9 mouse cellular contexts compared by ENCODE assay signal in the genomic region with DNA sequence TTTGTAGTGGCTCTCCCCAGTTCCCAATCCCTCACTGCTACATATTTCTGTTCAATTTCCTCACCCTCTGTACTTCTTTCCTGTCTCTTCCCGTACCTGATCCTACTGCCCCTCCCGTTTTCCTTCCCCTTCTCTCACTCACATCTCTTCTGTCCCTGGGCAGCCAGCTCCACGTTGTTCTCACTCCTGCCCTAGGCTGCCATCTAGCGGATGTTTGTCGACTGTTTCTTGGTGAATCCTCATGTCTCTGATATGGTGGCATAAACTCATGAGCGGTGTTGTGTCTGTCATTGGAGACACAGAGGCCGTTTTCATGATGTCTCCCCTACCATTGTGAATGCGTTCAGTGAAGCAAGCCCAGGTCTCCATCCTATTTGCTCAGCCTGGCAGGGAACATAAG.
DNase-seq lines count a peak whose midpoint lies in the region; ATAC-seq lines count a peak whose summit lies in the region.
"Had no signal": no experiment of that assay in that cellular context is flagged by ENCODE, and none has a peak within 500 bp of the region (broad histone marks: within the 10 kb centered on the region; RNA-seq: fewer than 3 reads in every experiment).

No protein-coding gene starts in this region.

- no peaks in the 10 kb centered on the region for H3K9me3 ChIP-seq in forebrain, embryonic 15.5 days
- H3K9me3 ChIP-seq in intestine, embryonic 15.5 days = no peaks in the 10 kb centered on the region
- no peaks in the 10 kb centered on the region for H3K9me3 ChIP-seq in midbrain, embryonic 14.5 days (ENCODE audit: control insufficient read depth, low read length)
- H3K9me3 ChIP-seq: embryonic facial prominence, embryonic 13.5 days had no signal

- no peak overlapping the region for H3K4me3 ChIP-seq in forebrain, embryonic 15.5 days
- no peak overlapping the region for H3K4me3 ChIP-seq in intestine, embryonic 15.5 days (replicated peaks)
- no peak overlapping the region for H3K4me3 ChIP-seq in midbrain, embryonic 14.5 days (replicated peaks; ENCODE audit: low read depth, low read length)
- H3K4me3 ChIP-seq: embryonic facial prominence, embryonic 13.5 days had no signal

- no peak overlapping the region for H3K4me2 ChIP-seq in forebrain, embryonic 15.5 days (replicated peaks)
- H3K4me2 ChIP-seq in intestine, embryonic 15.5 days (replicated peaks) = no peak overlapping the region
- no peak overlapping the region for H3K4me2 ChIP-seq in midbrain, embryonic 14.5 days (ENCODE audit: low read length)
- H3K4me2 ChIP-seq: embryonic facial prominence, embryonic 13.5 days had no signal

- no peak overlapping the region for H3K9ac ChIP-seq in forebrain, embryonic 15.5 days (replicated peaks)
- no peak overlapping the region for H3K9ac ChIP-seq in intestine, embryonic 15.5 days
- H3K9ac ChIP-seq in midbrain, embryonic 14.5 days (replicated peaks; ENCODE audit: low read length) = no peak overlapping the region
- H3K9ac ChIP-seq: embryonic facial prominence, embryonic 13.5 days had no signal

- no peak overlapping the region for H3K27ac ChIP-seq in forebrain, embryonic 15.5 days (replicated peaks)
- no peak overlapping the region for H3K27ac ChIP-seq in intestine, embryonic 15.5 days
- no peak overlapping the region for H3K27ac ChIP-seq in midbrain, embryonic 14.5 days (replicated peaks; ENCODE audit: low read depth, low read length)
- H3K27ac ChIP-seq: embryonic facial prominence, embryonic 13.5 days had no signal

- DNase-seq in ovary, postnatal 10 days (ENCODE audit: low spot score) = peak; percentile 14
- no peak for DNase-seq in ovary, adult 18-20 months (ENCODE audit: low spot score)
- DNase-seq in cerebellum, adult 11 months = peak; percentile 81
- peak; percentile 82 to 85 for DNase-seq in left cerebral cortex, postnatal 14 days (ENCODE audit: low spot score in 2 of 2)
- peak; percentile 92 for DNase-seq in midbrain, embryonic 14.5 days
- DNase-seq in splenic B cell, adult 2 months (ENCODE audit: low read depth, low spot score) = peak; percentile 60

- peak; percentile 76 for ATAC-seq in forebrain, embryonic 15.5 days (replicated peaks)
- ATAC-seq in intestine, embryonic 15.5 days = peak; percentile 51
- no peak; the same call in 1 of the 2 replicates for ATAC-seq in midbrain, embryonic 14.5 days (ENCODE audit: low FRiP score, low TSS enrichment)

- WGBS in forebrain, embryonic 15.5 days = 7% methylated on average over 8 of the region's 8 CpGs
- 10% methylated on average over 8 of the region's 8 CpGs for WGBS in intestine, embryonic 15.5 days
- 8% methylated on average over 8 of the region's 8 CpGs for WGBS in midbrain, embryonic 14.5 days

- no peaks in the 10 kb centered on the region for H3K36me3 ChIP-seq in forebrain, embryonic 15.5 days
- no peaks in the 10 kb centered on the region for H3K36me3 ChIP-seq in intestine, embryonic 15.5 days
- H3K36me3 ChIP-seq in midbrain, embryonic 14.5 days (ENCODE audit: control insufficient read depth, insufficient read depth, low read length) = no peaks in the 10 kb centered on the region
- no peaks in the 10 kb centered on the region for H3K36me3 ChIP-seq in splenic B cell, adult 2 months (ENCODE audit: control insufficient read depth, insufficient read depth, low read length, poor library complexity, severe bottlenecking)
- H3K36me3 ChIP-seq: embryonic facial prominence, embryonic 13.5 days had no signal

- 0 out of 2 replicates have a peak, but pooled peaks cover 2% of the 10 kb centered on the region for H3K4me1 ChIP-seq in forebrain, embryonic 15.5 days
- H3K4me1 ChIP-seq in intestine, embryonic 15.5 days (replicated peaks) = no peaks in the 10 kb centered on the region
- H3K4me1 ChIP-seq in midbrain, embryonic 14.5 days (ENCODE audit: control insufficient read depth, insufficient read depth, low read length) = no peaks in the 10 kb centered on the region
- H3K4me1 ChIP-seq: embryonic facial prominence, embryonic 13.5 days had no signal

- intact Hi-C loops in left cerebral cortex, postnatal 14 days (cut with DNase I) = no loop called here

- no peaks in the 10 kb centered on the region for H3K27me3 ChIP-seq in forebrain, embryonic 15.5 days
- no peaks in the 10 kb centered on the region for H3K27me3 ChIP-seq in intestine, embryonic 15.5 days (replicated peaks)
- H3K27me3 ChIP-seq in midbrain, embryonic 14.5 days (ENCODE audit: control insufficient read depth, insufficient read depth, low read length) = no peaks in the 10 kb centered on the region
- H3K27me3 ChIP-seq in splenic B cell, adult 2 months (ENCODE audit: control insufficient read depth, insufficient read depth, low read length, poor library complexity, severe bottlenecking) = no peaks in the 10 kb centered on the region
- H3K27me3 ChIP-seq: embryonic facial prominence, embryonic 13.5 days had no signal
